Mouse (Mus musculus): ENCODE measurements around the gene Klf17. TPM values are rescaled to one million over a fixed set of nuclear protein-coding genes. Genes with fewer than 3 reads are reported as not detected.

The Klf17 gene
- total RNA-seq, 2 experiments from 2014 or later, result not detected

Other genes with a start within 250 kb of the Klf17 start
- 100 to 1,000 TPM; 229 to 246 TPM for gene Eri3, start 215.3 kb downstream of the Klf17 start, total RNA-seq (2021)
- gene Dmap1, start 83.4 kb downstream of the Klf17 start, total RNA-seq (2021), result 10 to 100 TPM; 35.9 to 36.0 TPM
- gene Gm12845, start 41.2 kb downstream of the Klf17 start, total RNA-seq (2021), result not detected
- 10 to 100 TPM; 32.4 to 33.5 TPM for gene Slc6a9, start 68.9 kb upstream of the Klf17 start, total RNA-seq (2021)
- gene Ccdc24, start 106.9 kb upstream of the Klf17 start, total RNA-seq (2021), result 1 to 10 TPM; 2.1 to 2.8 TPM
- 100 to 1,000 TPM; 136 to 144 TPM for gene B4galt2, start 117.8 kb upstream of the Klf17 start, total RNA-seq (2021)
- 100 to 1,000 TPM; 486 to 488 TPM for gene Atp6v0b, start 121.7 kb upstream of the Klf17 start, total RNA-seq (2021)
- gene Dph2, start 126.4 kb upstream of the Klf17 start, total RNA-seq (2021), result 1 to 10 TPM; 9.0 to 9.1 TPM
- 100 to 1,000 TPM; 124 to 125 TPM for gene Ipo13, start 149.4 kb upstream of the Klf17 start, total RNA-seq (2021)
- 1 to 10 TPM; 1.8 to 2.3 TPM for gene Artn, start 164.1 kb upstream of the Klf17 start, total RNA-seq (2021)